Mouse (Mus musculus): Measurements from ENCODE around the gene Rapgef3.

Gene Rapgef3

GRCm38 (mm10) chr15:97746748-97747147 is 21.0 kb downstream of the Rapgef3 start:
- DNase-seq (ENCODE audit: low spot score in 2 of 2) = no peak

- DNase-seq (ENCODE audit: low spot score in 2 of 2) = no peak
These were observed 21.5 kb downstream of the Rapgef3 start for GRCm38 (mm10) chr15:97746278-97746677.

GRCm38 (mm10) chr15:97745331-97745730 is 22.4 kb downstream of the Rapgef3 start:
- DNase-seq (ENCODE audit: low spot score in 2 of 2) = peak in 1 of 2 experiments; percentile 41

GRCm38 (mm10) chr15:97744930-97745329 is 22.8 kb downstream of the Rapgef3 start:
- DNase-seq (ENCODE audit: low spot score in 2 of 2) = no peak

- DNase-seq (ENCODE audit: low spot score in 2 of 2) = no peak
These were observed 23.7 kb downstream of the Rapgef3 start for GRCm38 (mm10) chr15:97743961-97744525.

GRCm38 (mm10) chr15:97743210-97743609 is 24.6 kb downstream of the Rapgef3 start:
- DNase-seq (ENCODE audit: low spot score in 2 of 2) = no peak

GRCm38 (mm10) chr15:97742600-97742999 is 25.2 kb downstream of the Rapgef3 start:
- no peak for DNase-seq (ENCODE audit: low spot score in 2 of 2)

GRCm38 (mm10) chr15:97742074-97742473 is 25.7 kb downstream of the Rapgef3 start:
- no peak for DNase-seq (ENCODE audit: low spot score in 2 of 2)

- DNase-seq (ENCODE audit: low spot score in 2 of 2) = no peak
These were observed 26.1 kb downstream of the Rapgef3 start for GRCm38 (mm10) chr15:97741662-97742061.

GRCm38 (mm10) chr15:97740283-97740732 is 27.5 kb downstream of the Rapgef3 start:
- no peak for DNase-seq (ENCODE audit: low spot score in 2 of 2)

- DNase-seq (ENCODE audit: low spot score in 2 of 2) = no peak
These were observed 28.8 kb downstream of the Rapgef3 start for GRCm38 (mm10) chr15:97738923-97739322.

GRCm38 (mm10) chr15:97731988-97732387 is 35.8 kb downstream of the Rapgef3 start:
- no peak for DNase-seq (ENCODE audit: low spot score in 2 of 2)

- no peak for DNase-seq (ENCODE audit: low spot score in 2 of 2)
These were observed 36.7 kb downstream of the Rapgef3 start, which contains the start of gene Endou for GRCm38 (mm10) chr15:97731111-97731510. Gene Endou, minus strand, starts transcription at chr15:97731339.

- no peak for DNase-seq (ENCODE audit: low spot score in 2 of 2)
These were observed 37.4 kb downstream of the Rapgef3 start for GRCm38 (mm10) chr15:97730365-97730764.

- DNase-seq (ENCODE audit: low spot score in 2 of 2) = peak in 1 of 2 experiments; percentile 51
These were observed 39.0 kb downstream of the Rapgef3 start for GRCm38 (mm10) chr15:97728804-97729203.

GRCm38 (mm10) chr15:97728394-97728793 is 39.4 kb downstream of the Rapgef3 start:
- DNase-seq (ENCODE audit: low spot score in 2 of 2) = no peak

GRCm38 (mm10) chr15:97727520-97727919 is 40.3 kb downstream of the Rapgef3 start:
- DNase-seq (ENCODE audit: low spot score in 2 of 2) = no peak

GRCm38 (mm10) chr15:97727048-97727447 is 40.7 kb downstream of the Rapgef3 start:
- peak in 1 of 2 experiments; percentile 57 for DNase-seq (ENCODE audit: low spot score in 2 of 2)

- no peak for DNase-seq (ENCODE audit: low spot score in 2 of 2)
These were observed 41.5 kb downstream of the Rapgef3 start for GRCm38 (mm10) chr15:97726310-97726709.

GRCm38 (mm10) chr15:97725198-97725785 is 42.5 kb downstream of the Rapgef3 start:
- no peak for DNase-seq (ENCODE audit: low spot score in 2 of 2)

- DNase-seq (ENCODE audit: low spot score in 2 of 2) = peak; percentile 14 to 40
These were observed 43.2 kb downstream of the Rapgef3 start for GRCm38 (mm10) chr15:97724346-97725197.

GRCm38 (mm10) chr15:97723536-97724345 is 44.0 kb downstream of the Rapgef3 start:
- DNase-seq (ENCODE audit: low spot score in 2 of 2) = no peak
